Mouse (Mus musculus) CH12.LX (cell line): Measurements from ENCODE around the gene Limk2. TPM values are rescaled to one million over a fixed set of nuclear protein-coding genes. Genes with fewer than 3 reads are reported as not detected.

ENCODE experiments used
- DNase-seq: peaks from one replicate; pipeline ENCODE4 v3.0.0-alpha.2; 2013; ENCODE audit errors: extremely low read depth
- H3K27ac ChIP-seq: 2 replicates; pipeline ENCODE4 v1.5.1; 2012; ENCODE audit warnings: low read depth, mild to moderate bottlenecking, control low read depth, moderate library complexity; ENCODE audit not compliant: insufficient read depth
- H3K27me3 ChIP-seq: replicated peaks from 2 replicates; pipeline ENCODE3; 2012; ENCODE audit warnings: inconsistent platforms
- H3K36me3 ChIP-seq, 2 experiments: replicated peaks in 1 of 2; 2 replicates each; pipeline versions ENCODE3 to v1.6.1; 2012; ENCODE audit warnings: inconsistent platforms in 1 of 2, low read length in 1 of 2, mild to moderate bottlenecking in 1 of 2, mixed read lengths in 1 of 2, moderate library complexity in 1 of 2; ENCODE audit not compliant: control insufficient read depth in 1 of 2, insufficient read depth in 1 of 2
- H3K4me1 ChIP-seq, 2 experiments: 2 replicates each; pipeline ENCODE4 v1.6.1; 2012; ENCODE audit warnings: inconsistent platforms in 1 of 2, moderate library complexity in 1 of 2; ENCODE audit not compliant: insufficient read depth in 2 of 2, control insufficient read depth in 1 of 2
- H3K4me2 ChIP-seq: 2 replicates; pipeline ENCODE4 v1.6.1; 2012; ENCODE audit warnings: low read depth, mild to moderate bottlenecking, control low read depth; ENCODE audit not compliant: poor library complexity, insufficient read depth, severe bottlenecking
- H3K4me3 ChIP-seq, 3 experiments: fragments of 150-350 bp in 1 of 3; sonication (generic) in 1 of 3; replicated peaks in 1 of 3; 2 replicates each; pipeline versions ENCODE3 to v1.5.1; 2011 to 2012; ENCODE audit warnings: low read depth in 2 of 3, low read length in 2 of 3, mild to moderate bottlenecking in 2 of 3, moderate library complexity in 2 of 3, control low read depth in 1 of 3, improper control_type of control experiment in 1 of 3, inconsistent platforms in 1 of 3, mixed read lengths in 1 of 3; ENCODE audit not compliant: poor library complexity in 1 of 3
- H3K79me2 ChIP-seq: replicated peaks from 2 replicates; pipeline ENCODE4 v1.6.1; 2012; ENCODE audit warnings: mild to moderate bottlenecking, moderate library complexity; ENCODE audit not compliant: control insufficient read depth, poor library complexity, insufficient read depth, severe bottlenecking; ENCODE audit errors: extremely low read depth
- H3K9ac ChIP-seq: 2 replicates; pipeline ENCODE4 v1.6.1; 2012; ENCODE audit warnings: low read depth, mild to moderate bottlenecking, control low read depth, moderate library complexity; ENCODE audit not compliant: insufficient read depth
- H3K9me3 ChIP-seq: replicated peaks from 2 replicates; pipeline ENCODE3; 2012; ENCODE audit warnings: low read length, inconsistent platforms, mixed read lengths
- CHD2 ChIP-seq: IDR thresholded peaks from 2 replicates; pipeline ENCODE4 v1.6.1; 2011; ENCODE audit warnings: low read length, improper control_type of control experiment
- CTCF ChIP-seq, 2 experiments: IDR thresholded peaks in 1 of 2; conservative IDR thresholded peaks in 1 of 2; 2 replicates each; pipeline ENCODE4 v1.5.1; 2011 to 2012; ENCODE audit warnings: low read depth in 2 of 2, low read length in 2 of 2, improper control_type of control experiment in 1 of 2, inconsistent platforms in 1 of 2, mild to moderate bottlenecking in 1 of 2, moderate library complexity in 1 of 2
- E2F4 ChIP-seq: IDR thresholded peaks from 2 replicates; pipeline ENCODE4 v1.6.1; 2011; ENCODE audit warnings: low read depth, low read length, improper control_type of control experiment; ENCODE audit not compliant: insufficient replicate concordance
- EP300 ChIP-seq: IDR thresholded peaks from 2 replicates; pipeline ENCODE4 v1.6.1; 2011; ENCODE audit warnings: low read length, improper control_type of control experiment
- GABPA ChIP-seq: IDR thresholded peaks from 2 replicates; pipeline ENCODE4 v1.6.1; 2012; ENCODE audit warnings: low read depth, low read length, improper control_type of control experiment, inconsistent platforms; ENCODE audit not compliant: insufficient replicate concordance
- HCFC1 ChIP-seq: IDR thresholded peaks from 2 replicates; pipeline ENCODE4 v1.6.1; 2012; ENCODE audit warnings: low read depth, mild to moderate bottlenecking, inconsistent platforms, low read length, improper control_type of control experiment
- IRF4 ChIP-seq: IDR thresholded peaks from 2 replicates; pipeline ENCODE4 v1.6.1; 2014; ENCODE audit warnings: low read depth, mild to moderate bottlenecking, inconsistent platforms, low read length, improper control_type of control experiment
- JUN ChIP-seq: IDR thresholded peaks from 2 replicates; pipeline ENCODE4 v1.6.1; 2011; ENCODE audit warnings: low read depth, mild to moderate bottlenecking, low read length, improper control_type of control experiment, moderate library complexity; ENCODE audit not compliant: insufficient read depth
- KAT2A ChIP-seq: IDR thresholded peaks from 2 replicates; pipeline ENCODE4 v1.6.1; 2012; ENCODE audit warnings: low read length, improper control_type of control experiment, inconsistent platforms; ENCODE audit not compliant: insufficient replicate concordance
- MAFK ChIP-seq: IDR thresholded peaks from 2 replicates; pipeline ENCODE4 v1.6.1; 2011; ENCODE audit warnings: low read length, improper control_type of control experiment; ENCODE audit not compliant: insufficient replicate concordance
- MAX ChIP-seq: IDR thresholded peaks from 2 replicates; pipeline ENCODE4 v1.6.1; 2011; ENCODE audit warnings: low read length, improper control_type of control experiment
- MAZ ChIP-seq: IDR thresholded peaks from 2 replicates; pipeline ENCODE4 v1.6.1; 2012; ENCODE audit warnings: low read depth, mild to moderate bottlenecking, inconsistent platforms, low read length, improper control_type of control experiment, moderate library complexity
- NELFE ChIP-seq: IDR thresholded peaks from 2 replicates; pipeline ENCODE4 v1.6.1; 2011; ENCODE audit warnings: low read depth, low read length, improper control_type of control experiment
- NRF1 ChIP-seq: IDR thresholded peaks from 2 replicates; pipeline ENCODE4 v1.6.1; 2014; ENCODE audit warnings: low read depth, mild to moderate bottlenecking, inconsistent platforms, low read length, improper control_type of control experiment, moderate library complexity
- RCOR1 ChIP-seq: conservative IDR thresholded peaks from 2 replicates; pipeline ENCODE4 v1.6.1; 2012; ENCODE audit warnings: low read depth, mild to moderate bottlenecking, inconsistent platforms, low read length, improper control_type of control experiment
- TCF12 ChIP-seq: IDR thresholded peaks from 2 replicates; pipeline ENCODE4 v1.6.1; 2014; ENCODE audit warnings: low read depth, mild to moderate bottlenecking, inconsistent platforms, low read length, improper control_type of control experiment
- UBTF ChIP-seq: IDR thresholded peaks from 2 replicates; pipeline ENCODE4 v1.6.1; 2012; ENCODE audit warnings: low read depth, mild to moderate bottlenecking, inconsistent platforms, low read length, improper control_type of control experiment, moderate library complexity
- ZKSCAN1 ChIP-seq: IDR thresholded peaks from 2 replicates; pipeline ENCODE4 v1.6.1; 2012; ENCODE audit warnings: low read depth, inconsistent platforms, low read length, improper control_type of control experiment, borderline replicate concordance
- ZNF384 ChIP-seq: IDR thresholded peaks from 2 replicates; pipeline ENCODE4 v1.6.1; 2012; ENCODE audit warnings: low read depth, low read length, improper control_type of control experiment, inconsistent platforms
- dilution Hi-C: fragments of 300-500 bp; cut with MboI; formaldehyde crosslinking; loops from 2 replicates; pipeline ENCODE4 v1.14.3; 2020; ENCODE audit warnings: low sequenced_read_pairs; ENCODE audit not compliant: extremely low pct_unique_long_range_greater_than_20kb, extremely low pct_ligation_motif_present
- in situ Hi-C: fragments of 300-500 bp; cut with MboI; formaldehyde crosslinking; loops from 3 replicates; pipeline ENCODE4 v1.14.3; 2019; ENCODE audit warnings: low sequenced_read_pairs, low pct_ligation_motif_present, low pct_unique_long_range_greater_than_20kb, mixed read lengths
- polyA plus RNA-seq: library from polyadenylated mRNA; unstranded; fragments of >175 nt; gene quantifications from 2 replicates; pipeline ENCODE4 v1.2.1, GENCODE M21; 2012; ENCODE audit warnings: low read depth; ENCODE audit not compliant: insufficient read length
- total RNA-seq, 2 experiments: library from RNA; depleted of rRNA; stranded (reverse); fragments of 300-350 nt in 1 of 2; fragments of >200 nt in 1 of 2; gene quantifications; 2 replicates each; pipeline ENCODE4 v1.2.3; 2012 to 2014

Limk2 gene
- total and polyA plus RNA-seq, 3 experiments, result 41.5 to 64.0 (median 46.1) TPM

GRCm38 (mm10) chr11:3370928-3371598 is 37.9 kb downstream of the Limk2 start:
- no peak for TF ChIP-seq MAZ
- no peak for TF ChIP-seq RCOR1
- peaks cover 0 to 55% of the 10 kb centered on the region in 2 experiments; a peak in 2 of 4 replicates for H3K4me1 ChIP-seq
- no peaks in the 10 kb centered on the region for H3K27me3 ChIP-seq
- dilution Hi-C loops (no loop called here), in situ Hi-C loops (no loop called here)
- H3K9me3 ChIP-seq, result no peaks in the 10 kb centered on the region
- no peak overlapping the region for H3K4me2 ChIP-seq
- H3K4me3 ChIP-seq, result no peak overlapping the region
- H3K27ac ChIP-seq, result no peak overlapping the region
- peaks cover 4 to 86% of the 10 kb centered on the region in 2 experiments for H3K36me3 ChIP-seq
- no peak overlapping the region for H3K9ac ChIP-seq
- no peaks in the 10 kb centered on the region for H3K79me2 ChIP-seq
- peak; percentile 76 for DNase-seq

- dilution Hi-C loops, result no loop called here
- no peak overlapping the region for H3K4me3 ChIP-seq
- H3K9ac ChIP-seq, result no peak overlapping the region
- H3K36me3 ChIP-seq, result peaks cover 4 to 86% of the 10 kb centered on the region in 2 experiments
- TF ChIP-seq JUN (no peak), CTCF (conservative IDR thresholded peaks at IDR 0.05 in 1 of 2, IDR thresholded peaks at IDR 0.05 in 1 of 2; ENCODE audit: low read depth in 2 of 2, low read length in 2 of 2) (no peak), IRF4 (no peak), MAFK (no peak), E2F4 (no peak), ZKSCAN1 (no peak), EP300 (no peak), HCFC1 (no peak), MAX (no peak), GABPA (no peak), NELFE (no peak), UBTF (no peak), ZNF384 (no peak), CHD2 (no peak), TCF12 (no peak), NRF1 (no peak), KAT2A (no peak)
- TF ChIP-seq, all 38 proteins: peak for 0
- no peak overlapping the region for H3K4me2 ChIP-seq
- no peak overlapping the region for H3K27ac ChIP-seq
- no peak for DNase-seq
- no peaks in the 10 kb centered on the region for H3K79me2 ChIP-seq
- no peaks in the 10 kb centered on the region for H3K9me3 ChIP-seq
- no peaks in the 10 kb centered on the region for H3K27me3 ChIP-seq
- in situ Hi-C loops, result no loop called here
- H3K4me1 ChIP-seq, result peaks cover 0 to 55% of the 10 kb centered on the region in 2 experiments; a peak in 2 of 4 replicates
Observed at GRCm38 (mm10) chr11:3370162-3370561, 38.8 kb downstream of the Limk2 start.
